Mouse (Mus musculus) olfactory bulb, adult 2 months (tissue): ENCODE data around the gene Pgap1.

Source experiments
- CTCF ChIP-seq: fragments of 200-500 bp; IDR thresholded peaks from 2 replicates; pipeline ENCODE4 v1.5.1; 2012; ENCODE audit warnings: low read depth, mild to moderate bottlenecking, low read length, moderate library complexity; ENCODE audit not compliant: insufficient read depth
- POLR2A ChIP-seq: fragments of 200-500 bp; IDR thresholded peaks from 2 replicates; pipeline ENCODE4 v1.6.1; 2012; ENCODE audit warnings: mild to moderate bottlenecking, low read depth, low read length, moderate library complexity; ENCODE audit not compliant: insufficient read depth

GRCm38 (mm10) chr1:54584588-54585277 is 27.2 kb upstream of the Pgap1 start:
- TF ChIP-seq CTCF (no peak), POLR2A (no peak)
